Mouse (Mus musculus) neural tube, embryonic 10.5 days (tissue): ENCODE data around the gene Zbtb12.

Experiments used
- DNase-seq: peaks from one replicate; pipeline ENCODE4 v3.0.0-alpha.2; 2017; ENCODE audit warnings: low spot score; ENCODE audit errors: extremely low spot score

Zbtb12 gene

DNA sequence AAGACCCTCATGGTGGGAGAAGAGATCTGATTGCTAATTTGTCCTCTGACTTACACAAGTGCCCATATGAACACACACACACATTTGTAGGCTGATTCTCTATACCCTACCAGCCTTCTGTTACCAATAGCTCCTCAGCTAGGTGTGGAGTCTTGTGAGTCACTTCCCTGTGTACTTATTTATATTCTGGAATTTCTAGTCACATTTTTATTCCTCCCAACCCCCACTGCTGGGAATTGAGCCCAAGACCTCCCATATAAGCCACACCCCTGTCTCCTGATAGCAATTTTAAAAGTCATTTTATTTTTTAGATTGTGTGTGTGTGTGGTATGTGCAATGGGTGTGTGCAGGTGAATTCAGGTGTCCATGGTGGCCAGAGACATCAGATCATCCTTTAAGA lies 65.1 kb downstream of the Zbtb12 start:
- DNase-seq = no peak
